Mouse (Mus musculus) MEL (cell line): ENCODE results near the gene Zfp287. TPM values are rescaled to one million over a fixed set of nuclear protein-coding genes. Genes with fewer than 3 reads are reported as not detected.

Source experiments
- DNase-seq: peaks from one replicate; pipeline ENCODE4 v3.0.0; 2011; ENCODE audit warnings: low read depth, low spot score
- H3K27ac ChIP-seq: 2 replicates; pipeline ENCODE4 v1.5.1; 2012; ENCODE audit warnings: low read depth, mild to moderate bottlenecking, control low read depth, low read length, moderate library complexity; ENCODE audit not compliant: control insufficient read depth
- H3K27me3 ChIP-seq, 2 experiments: fragments of 150-350 bp in 1 of 2; sonication (generic) in 1 of 2; 2 replicates each; pipeline ENCODE4 v1.6.1; 2012; ENCODE audit warnings: low read length in 2 of 2, mild to moderate bottlenecking in 2 of 2, improper control_type of control experiment in 1 of 2, moderate library complexity in 1 of 2; ENCODE audit not compliant: insufficient read depth in 2 of 2, control insufficient read depth in 1 of 2
- H3K36me3 ChIP-seq, 2 experiments: 2 replicates each; pipeline ENCODE4 v1.6.1; 2012 to 2014; ENCODE audit warnings: low read length in 2 of 2, improper control_type of control experiment in 1 of 2, inconsistent platforms in 1 of 2, mild to moderate bottlenecking in 1 of 2; ENCODE audit not compliant: insufficient read depth in 2 of 2, control insufficient read depth in 1 of 2
- H3K4me1 ChIP-seq, 2 experiments: fragments of 150-350 bp in 1 of 2; sonication (generic) in 1 of 2; 2 replicates each; pipeline ENCODE4 v1.6.1; 2012; ENCODE audit warnings: low read length in 2 of 2, improper control_type of control experiment in 1 of 2, mild to moderate bottlenecking in 1 of 2; ENCODE audit not compliant: insufficient read depth in 2 of 2, control insufficient read depth in 1 of 2
- H3K4me3 ChIP-seq, 2 experiments: fragments of 150-350 bp in 1 of 2; sonication (generic) in 1 of 2; 2 replicates each; pipeline ENCODE4 v1.5.1; 2012; ENCODE audit warnings: low read depth in 2 of 2, low read length in 2 of 2, mild to moderate bottlenecking in 2 of 2, moderate library complexity in 2 of 2, control low read depth in 1 of 2, improper control_type of control experiment in 1 of 2; ENCODE audit not compliant: control insufficient read depth in 1 of 2, insufficient read depth in 1 of 2
- H3K79me2 ChIP-seq: 2 replicates; pipeline ENCODE4 v1.6.1; 2012; ENCODE audit warnings: mild to moderate bottlenecking, low read length, moderate library complexity; ENCODE audit not compliant: control insufficient read depth, poor library complexity, insufficient read depth
- H3K9ac ChIP-seq: 2 replicates; pipeline ENCODE4 v1.6.1; 2012; ENCODE audit warnings: low read depth, mild to moderate bottlenecking, control low read depth, low read length, moderate library complexity; ENCODE audit not compliant: control insufficient read depth, poor library complexity, severe bottlenecking
- H3K9me3 ChIP-seq: fragments of 150-350 bp; sonication (generic); replicated peaks from 2 replicates; pipeline ENCODE4 v1.6.1; 2012; ENCODE audit warnings: mild to moderate bottlenecking, low read length, improper control_type of control experiment, moderate library complexity; ENCODE audit not compliant: insufficient read depth
- CHD2 ChIP-seq: IDR thresholded peaks from 2 replicates; pipeline ENCODE4 v1.6.1; 2011; ENCODE audit warnings: low read length, improper control_type of control experiment
- GATA1 ChIP-seq: IDR thresholded peaks from 2 replicates; pipeline ENCODE4 v1.6.1; 2011; ENCODE audit warnings: low read depth, low read length, improper control_type of control experiment
- MAX ChIP-seq: IDR thresholded peaks from 2 replicates; pipeline ENCODE4 v1.6.1; 2011; ENCODE audit warnings: low read length, improper control_type of control experiment
- NELFE ChIP-seq: IDR thresholded peaks from 2 replicates; pipeline ENCODE4 v1.6.1; 2011; ENCODE audit warnings: low read depth, low read length, improper control_type of control experiment
- NRF1 ChIP-seq: IDR thresholded peaks from 2 replicates; pipeline ENCODE4 v1.6.1; 2014; ENCODE audit warnings: low read depth, mild to moderate bottlenecking, inconsistent platforms, low read length, improper control_type of control experiment, moderate library complexity; ENCODE audit not compliant: poor library complexity, insufficient read depth, severe bottlenecking
- RAD21 ChIP-seq: IDR thresholded peaks from 2 replicates; pipeline ENCODE4 v1.6.1; 2011; ENCODE audit warnings: mild to moderate bottlenecking, low read depth, low read length, improper control_type of control experiment
- TBP ChIP-seq: IDR thresholded peaks from 2 replicates; pipeline ENCODE4 v1.8.0; 2011; ENCODE audit warnings: low read depth, low read length, improper control_type of control experiment
- TCF12 ChIP-seq: IDR thresholded peaks from 2 replicates; pipeline ENCODE4 v1.6.1; 2014; ENCODE audit warnings: low read depth, mild to moderate bottlenecking, inconsistent platforms, low read length, improper control_type of control experiment, moderate library complexity
- UBTF ChIP-seq: IDR thresholded peaks from 2 replicates; pipeline ENCODE4 v1.6.1; 2012; ENCODE audit warnings: low read depth, mild to moderate bottlenecking, inconsistent platforms, low read length, improper control_type of control experiment, moderate library complexity, borderline replicate concordance; ENCODE audit not compliant: insufficient read depth
- USF1 ChIP-seq: IDR thresholded peaks from 2 replicates; pipeline ENCODE4 v1.6.1; 2014; ENCODE audit warnings: low read depth, mild to moderate bottlenecking, inconsistent platforms, low read length, improper control_type of control experiment, moderate library complexity
- polyA plus RNA-seq, 2 experiments: library from polyadenylated mRNA; stranded (reverse) in 1 of 2; unstranded in 1 of 2; fragments of >175 nt in 1 of 2; fragments of >200 nt in 1 of 2; gene quantifications; 2 replicates each; pipeline versions ENCODE4 v1.2.1 to v1.2.4; 2012; ENCODE audit warnings: low replicate concordance in 2 of 2, low read depth in 1 of 2; ENCODE audit not compliant: insufficient read length in 2 of 2, insufficient read depth in 1 of 2, missing spikeins in 1 of 2
- total RNA-seq: library from RNA; depleted of rRNA; stranded (reverse); fragments of 300-350 nt; gene quantifications from 2 replicates; pipeline ENCODE4 v1.2.3, GENCODE M21; 2012; rRNA removed

Gene Zfp287
- total RNA-seq = not detected in 2 replicates
- not detected for polyA plus RNA-seq

GRCm38 (mm10) chr11:62731311-62732021 is at the start of gene Zfp287:
Gene Zfp287 (minus strand): TSS chr11:62731905.
- H3K36me3 ChIP-seq = no peaks in the 10 kb centered on the region
- no peaks in the 10 kb centered on the region for H3K79me2 ChIP-seq
- no peak for DNase-seq
- no peaks in the 10 kb centered on the region; the same call in 1 of the 2 replicates for H3K9me3 ChIP-seq
- peaks cover 8 to 12% of the 10 kb centered on the region in 2 experiments for H3K27me3 ChIP-seq
- no peaks in the 10 kb centered on the region for H3K4me1 ChIP-seq
- no peak within 1 kb of the TSS for H3K27ac ChIP-seq
- H3K4me3 ChIP-seq = no peak within 1 kb of the TSS
- H3K9ac ChIP-seq = no peak within 1 kb of the TSS
- TF ChIP-seq UBTF = no peak
- TF ChIP-seq RAD21 = no peak
- no peak for TF ChIP-seq NELFE
- TF ChIP-seq USF1 = no peak

GRCm38 (mm10) chr11:62776510-62776909 is 44.8 kb upstream of the Zfp287 start:
- H3K79me2 ChIP-seq = no peaks in the 10 kb centered on the region
- no peak overlapping the region for H3K27ac ChIP-seq
- H3K27me3 ChIP-seq = no peaks in the 10 kb centered on the region; a peak in 2 of 4 replicates
- H3K36me3 ChIP-seq = no peaks in the 10 kb centered on the region
- H3K4me1 ChIP-seq = no peaks in the 10 kb centered on the region
- no peak overlapping the region for H3K9ac ChIP-seq
- no peak overlapping the region for H3K4me3 ChIP-seq
- no peak for DNase-seq
- no peaks in the 10 kb centered on the region for H3K9me3 ChIP-seq
- TF ChIP-seq MAX (no peak), NRF1 (no peak), CHD2 (no peak), GATA1 (no peak), TCF12 (no peak)

GRCm38 (mm10) chr11:62760755-62761457 is 29.2 kb upstream of the Zfp287 start:
- no peak for TF ChIP-seq TBP
- DNase-seq = no peak

More at GRCm38 (mm10) chr11:62760755-62761457, 29.2 kb upstream of the Zfp287 start:
- Histone ChIP-seq H3K4me1 (no peaks in the 10 kb centered on the region), H3K4me3 (no peak overlapping the region), H3K36me3 (no peaks in the 10 kb centered on the region), H3K9ac (no peak overlapping the region), H3K27ac (no peak overlapping the region), H3K27me3 (0 out of 4 replicates have a peak, but pooled peaks cover 0 to 1% of the 10 kb centered on the region in 2 experiments), H3K79me2 (no peaks in the 10 kb centered on the region), H3K9me3 (no peaks in the 10 kb centered on the region)
